Mouse (Mus musculus): ENCODE results near the gene Rnf26. TPM values are rescaled to one million over a fixed set of nuclear protein-coding genes. Genes with fewer than 3 reads are reported as not detected.

Rnf26 gene
- polyA plus RNA-seq, 1 experiment from 2014 or later, result 69.9 TPM

- Histone ChIP-seq H3K27ac (no peak overlapping the region), H3K9ac (no peak overlapping the region), H3K9me3 (no peaks in the 10 kb centered on the region), H3K36me3 (replicated peaks) (no peaks in the 10 kb centered on the region), H3K4me3 (replicated peaks) (no peak overlapping the region), H3K4me1 (peaks cover 53% of the 10 kb centered on the region), H3K4me2 (no peak overlapping the region), H3K27me3 (peaks cover 14% of the 10 kb centered on the region)
- no peak for ATAC-seq (ENCODE audit: low FRiP score)
- WGBS, result 65% methylated on average over 16 of the region's 16 CpGs
These were observed 37.1 kb downstream of the Rnf26 start for GRCm38 (mm10) chr9:44075996-44076763.

- no peak for ATAC-seq (ENCODE audit: low FRiP score)
- Histone ChIP-seq H3K4me1 (peaks cover 56% of the 10 kb centered on the region), H3K27me3 (peaks cover 16% of the 10 kb centered on the region), H3K9me3 (no peaks in the 10 kb centered on the region), H3K36me3 (replicated peaks) (no peaks in the 10 kb centered on the region), H3K4me2 (no peak overlapping the region), H3K27ac (no peak overlapping the region), H3K9ac (no peak overlapping the region), H3K4me3 (replicated peaks) (no peak overlapping the region)
- WGBS, result 73% methylated on average over 24 of the region's 24 CpGs
These were observed 37.9 kb downstream of the Rnf26 start for GRCm38 (mm10) chr9:44075276-44075995.

DNA sequence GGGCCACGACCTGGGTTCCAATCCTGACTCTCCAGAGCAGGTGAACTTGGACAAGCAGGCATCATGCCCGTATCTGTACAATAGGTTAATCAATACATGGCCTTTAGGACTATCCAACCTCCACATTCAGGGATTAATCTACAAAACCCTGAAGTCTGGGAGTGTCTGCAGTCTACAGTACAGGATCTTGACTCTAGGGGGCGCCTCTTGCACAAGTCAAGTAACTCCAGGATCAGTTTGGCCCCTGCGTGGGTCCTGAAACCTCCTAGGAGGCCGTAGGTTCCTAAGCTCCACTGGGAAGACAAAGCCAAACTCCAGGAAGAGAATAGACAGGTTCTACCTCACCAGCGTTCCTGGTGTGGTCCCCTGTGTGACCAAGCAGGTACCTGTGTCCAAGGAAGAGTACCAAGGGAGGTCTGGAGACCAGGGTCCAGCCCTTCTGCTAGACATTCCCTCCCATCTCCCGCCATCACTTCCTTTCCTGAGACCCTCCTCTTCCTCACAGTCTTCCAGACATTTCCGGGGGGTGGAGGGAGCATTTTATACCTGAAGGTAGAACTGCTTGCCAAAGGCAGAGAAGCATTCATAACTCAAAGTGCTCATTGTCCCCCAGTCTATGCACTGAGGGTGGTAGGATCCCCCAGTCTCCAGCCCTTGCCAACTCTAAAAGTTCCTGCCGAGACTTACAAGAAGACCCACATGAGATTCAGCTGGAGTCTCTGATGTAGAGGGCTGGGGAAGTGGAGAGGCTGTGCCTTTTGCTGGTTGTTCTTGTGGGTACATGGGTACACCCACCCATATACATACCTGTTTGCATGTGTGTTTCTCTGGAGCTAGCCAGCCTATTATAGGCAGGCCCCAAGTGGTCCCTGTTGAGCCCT is 38.7 kb downstream of the Rnf26 start:
- H3K9ac ChIP-seq, result no peak overlapping the region
- no peak overlapping the region for H3K27ac ChIP-seq
- no peaks in the 10 kb centered on the region for H3K9me3 ChIP-seq
- H3K4me2 ChIP-seq, result no peak overlapping the region
- no peak overlapping the region for H3K4me3 ChIP-seq (replicated peaks)
- no peak for ATAC-seq (ENCODE audit: low FRiP score)
- 61% methylated on average over 9 of the region's 9 CpGs for WGBS
- peaks cover 17% of the 10 kb centered on the region for H3K27me3 ChIP-seq
- H3K4me1 ChIP-seq, result peaks cover 62% of the 10 kb centered on the region
- no peaks in the 10 kb centered on the region for H3K36me3 ChIP-seq (replicated peaks)

- Histone ChIP-seq H3K4me1 (peaks cover 49% of the 10 kb centered on the region), H3K4me3 (replicated peaks) (no peak overlapping the region), H3K9me3 (no peaks in the 10 kb centered on the region), H3K36me3 (replicated peaks) (no peaks in the 10 kb centered on the region), H3K27me3 (peaks cover 16% of the 10 kb centered on the region), H3K27ac (peak overlapping the region; percentile 63), H3K9ac (no peak overlapping the region), H3K4me2 (peak overlapping the region; percentile 33; the same call in 1 of the 2 replicates)
- ATAC-seq (ENCODE audit: low FRiP score), result no peak
- 50% methylated on average over 5 of the region's 5 CpGs for WGBS
These were observed 40.2 kb downstream of the Rnf26 start for GRCm38 (mm10) chr9:44073115-44073514.

- Histone ChIP-seq H3K4me3 (replicated peaks) (no peak overlapping the region), H3K4me1 (peaks cover 53% of the 10 kb centered on the region), H3K4me2 (peak overlapping the region; percentile 33), H3K27me3 (peaks cover 16% of the 10 kb centered on the region), H3K27ac (peak overlapping the region; percentile 80), H3K9ac (peak overlapping the region; percentile 40; the same call in 1 of the 2 replicates), H3K9me3 (no peaks in the 10 kb centered on the region), H3K36me3 (replicated peaks) (no peaks in the 10 kb centered on the region)
- ATAC-seq (ENCODE audit: low FRiP score), result peak; percentile 69
- WGBS, result 16% methylated on average over 4 of the region's 4 CpGs
These were observed 40.8 kb downstream of the Rnf26 start for GRCm38 (mm10) chr9:44072599-44072915.

- Histone ChIP-seq H3K27ac (peak overlapping the region; percentile 80), H3K9me3 (no peaks in the 10 kb centered on the region), H3K27me3 (peaks cover 16% of the 10 kb centered on the region), H3K9ac (peak overlapping the region; percentile 40; the same call in 1 of the 2 replicates), H3K4me2 (peak overlapping the region; percentile 33), H3K4me3 (replicated peaks) (no peak overlapping the region), H3K4me1 (peaks cover 57% of the 10 kb centered on the region), H3K36me3 (replicated peaks) (no peaks in the 10 kb centered on the region)
- WGBS, result 15% methylated on average over 11 of the region's 11 CpGs
- ATAC-seq (ENCODE audit: low FRiP score), result peak; percentile 84
These were observed 41.3 kb downstream of the Rnf26 start for GRCm38 (mm10) chr9:44071914-44072598.

- no peaks in the 10 kb centered on the region for H3K36me3 ChIP-seq (replicated peaks)
- no peak overlapping the region for H3K4me3 ChIP-seq (replicated peaks)
- H3K9ac ChIP-seq, result no peak overlapping the region; the same call in 1 of the 2 replicates
- no peak overlapping the region for H3K4me2 ChIP-seq
- H3K9me3 ChIP-seq, result no peaks in the 10 kb centered on the region
- 49% methylated on average over 8 of the region's 8 CpGs for WGBS
- H3K27me3 ChIP-seq, result peaks cover 16% of the 10 kb centered on the region
- no peak for ATAC-seq (ENCODE audit: low FRiP score)
- H3K27ac ChIP-seq, result no peak overlapping the region
- H3K4me1 ChIP-seq, result peaks cover 55% of the 10 kb centered on the region
These were observed 42.5 kb downstream of the Rnf26 start for GRCm38 (mm10) chr9:44070844-44071231.

DNA sequence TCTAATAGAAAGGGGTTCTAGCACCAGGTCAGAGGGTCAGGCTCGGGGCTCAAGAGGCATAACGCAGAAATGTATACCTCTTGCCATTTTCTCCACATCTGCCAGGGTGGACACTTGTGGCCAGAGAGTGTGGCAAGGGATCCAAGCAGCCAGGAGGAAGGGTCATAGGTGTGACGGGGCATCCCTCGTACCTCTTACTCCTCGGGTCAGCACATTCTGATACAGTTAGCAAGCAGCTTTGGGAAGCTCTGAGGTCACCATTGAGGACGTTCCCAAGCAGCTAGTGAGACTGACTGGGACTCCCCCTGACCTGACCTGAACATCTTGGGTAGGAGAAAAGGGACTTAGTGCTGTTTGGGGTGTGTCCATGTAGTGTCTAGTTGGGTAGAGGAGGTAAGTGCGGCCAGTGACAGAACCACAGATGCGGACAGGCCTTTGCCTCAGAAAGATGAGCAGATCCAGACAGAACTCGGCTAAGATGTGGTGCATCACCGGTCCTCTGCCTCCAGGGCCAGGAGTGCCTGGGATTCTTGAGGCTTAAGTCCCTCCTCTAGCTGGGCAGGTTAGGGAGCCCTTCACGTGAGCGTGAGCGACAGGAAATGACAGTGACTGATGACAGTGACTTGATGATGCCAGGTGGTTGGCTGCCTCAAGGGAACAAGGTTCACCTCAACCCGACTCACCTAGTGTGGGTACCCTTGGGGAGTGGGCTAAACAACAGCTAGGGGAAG is 43.0 kb downstream of the Rnf26 start:
- Histone ChIP-seq H3K27me3 (peaks cover 13% of the 10 kb centered on the region), H3K4me1 (peaks cover 52% of the 10 kb centered on the region), H3K27ac (no peak overlapping the region), H3K36me3 (replicated peaks) (no peaks in the 10 kb centered on the region), H3K9me3 (no peaks in the 10 kb centered on the region), H3K9ac (no peak overlapping the region), H3K4me2 (no peak overlapping the region), H3K4me3 (replicated peaks) (no peak overlapping the region)
- no peak for ATAC-seq (ENCODE audit: low FRiP score)
- 77% methylated on average over 14 of the region's 14 CpGs for WGBS

DNA sequence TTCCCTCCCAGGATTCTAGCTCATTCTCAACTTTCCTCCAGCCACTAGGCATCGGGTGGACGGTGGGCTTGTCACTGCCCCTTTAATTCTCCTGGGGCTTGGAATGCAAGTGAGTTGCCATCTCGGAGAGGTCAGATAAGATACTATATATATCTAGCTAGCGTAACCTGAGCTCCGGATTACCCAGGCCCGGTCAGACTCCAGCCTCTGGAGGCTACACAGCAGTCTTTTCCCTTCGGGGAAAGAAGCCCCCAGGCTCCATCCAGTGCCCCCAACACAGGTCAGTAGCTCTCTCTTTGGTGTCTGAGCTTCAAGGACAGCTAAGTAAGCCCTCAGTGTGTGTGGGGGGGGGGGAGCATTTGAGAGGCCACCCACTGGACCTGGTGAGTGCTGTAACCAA is 44.1 kb downstream of the Rnf26 start:
- no peak overlapping the region for H3K27ac ChIP-seq
- H3K9me3 ChIP-seq, result no peaks in the 10 kb centered on the region
- no peak overlapping the region for H3K9ac ChIP-seq
- H3K4me1 ChIP-seq, result peaks cover 50% of the 10 kb centered on the region
- no peak for ATAC-seq (ENCODE audit: low FRiP score)
- H3K27me3 ChIP-seq, result peaks cover 7% of the 10 kb centered on the region
- no peaks in the 10 kb centered on the region for H3K36me3 ChIP-seq (replicated peaks)
- H3K4me3 ChIP-seq (replicated peaks), result no peak overlapping the region
- no peak overlapping the region for H3K4me2 ChIP-seq
- WGBS, result 27% methylated on average over 7 of the region's 7 CpGs

GRCm38 (mm10) chr9:44067960-44068330 is 45.4 kb downstream of the Rnf26 start:
- Histone ChIP-seq H3K27ac (no peak overlapping the region), H3K9ac (no peak overlapping the region), H3K4me1 (peaks cover 42% of the 10 kb centered on the region), H3K4me2 (peak overlapping the region; percentile 87), H3K36me3 (replicated peaks) (no peaks in the 10 kb centered on the region), H3K9me3 (no peaks in the 10 kb centered on the region), H3K4me3 (replicated peaks) (no peak overlapping the region), H3K27me3 (peaks cover 7% of the 10 kb centered on the region)
- 81% methylated on average over 6 of the region's 6 CpGs for WGBS
- no peak for ATAC-seq (ENCODE audit: low FRiP score)

DNA sequence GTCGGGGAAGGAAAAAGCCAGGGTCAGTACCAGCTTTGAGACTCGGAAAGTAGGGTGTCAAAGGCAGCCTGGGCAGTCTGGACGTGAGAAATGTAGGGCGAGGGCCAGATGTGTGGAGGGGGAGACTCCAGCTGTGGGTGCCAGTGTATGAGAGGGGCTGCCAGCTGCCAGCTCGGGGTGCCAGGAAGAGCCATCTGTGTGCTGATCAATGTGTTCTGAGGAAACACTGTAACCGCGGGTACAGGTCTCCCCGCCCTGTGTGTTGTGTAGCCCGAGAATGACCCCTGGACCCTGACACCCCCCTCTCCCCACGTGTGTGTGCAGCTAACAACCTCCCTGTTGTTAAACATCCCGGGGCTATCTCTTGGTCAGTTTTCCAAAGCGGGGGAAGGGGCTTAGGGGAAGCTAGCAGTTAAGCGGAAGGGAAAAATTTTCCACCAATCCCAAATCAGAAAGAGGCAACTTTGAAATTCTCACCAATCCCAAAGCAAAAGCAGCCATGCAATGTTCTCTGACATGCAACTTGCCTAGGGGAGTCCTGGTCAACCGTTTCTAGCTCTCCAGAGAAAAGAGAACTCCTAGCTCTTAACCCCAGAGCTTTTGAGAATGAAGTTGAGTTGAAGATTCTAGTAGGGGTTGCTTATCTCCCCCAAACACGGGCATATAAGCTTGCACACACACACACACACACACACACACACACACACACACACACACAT is 45.9 kb downstream of the Rnf26 start:
- H3K9ac ChIP-seq, result peak overlapping the region; percentile 45; the same call in 1 of the 2 replicates
- peak overlapping the region; percentile 87 for H3K4me2 ChIP-seq
- H3K27me3 ChIP-seq, result peaks cover 7% of the 10 kb centered on the region
- 8% methylated on average over 15 of the region's 15 CpGs for WGBS
- H3K4me3 ChIP-seq (replicated peaks), result peak overlapping the region; percentile 48
- no peak; the same call in 1 of the 2 replicates for ATAC-seq (ENCODE audit: low FRiP score)
- H3K4me1 ChIP-seq, result peaks cover 36% of the 10 kb centered on the region
- H3K36me3 ChIP-seq (replicated peaks), result no peaks in the 10 kb centered on the region
- H3K27ac ChIP-seq, result no peak overlapping the region
- no peaks in the 10 kb centered on the region for H3K9me3 ChIP-seq

Measured in forebrain, embryonic 12.5 days (tissue).